Mouse (Mus musculus): ENCODE measurements around the gene Car4. TPM values are rescaled to one million over a fixed set of nuclear protein-coding genes. Genes with fewer than 3 reads are reported as not detected.

Gene Car4
- 10 to 100 TPM; 72.7 to 76.4 TPM for total RNA-seq (2021)

GRCm38 (mm10) chr11:84957591-84958270 lies at the start of gene Car4:
Gene Car4 (plus strand): TSS chr11:84957786.
- no peak for DNase-seq (ENCODE audit: extremely low spot score in 1 of 2, low spot score in 1 of 2)

GRCm38 (mm10) chr11:84908480-84908879 lies 49.1 kb upstream of the Car4 start:
- DNase-seq (ENCODE audit: extremely low spot score in 1 of 2, low spot score in 1 of 2) = no peak

GRCm38 (mm10) chr11:84910411-84910810 lies 47.2 kb upstream of the Car4 start:
- no peak for DNase-seq (ENCODE audit: extremely low spot score in 1 of 2, low spot score in 1 of 2)

GRCm38 (mm10) chr11:84914673-84915072 lies 42.9 kb upstream of the Car4 start:
- DNase-seq (ENCODE audit: extremely low spot score in 1 of 2, low spot score in 1 of 2) = no peak

- DNase-seq (ENCODE audit: extremely low spot score in 1 of 2, low spot score in 1 of 2) = peak; percentile 60 to 80
Observed at GRCm38 (mm10) chr11:84916053-84916702, 41.4 kb upstream of the Car4 start, which contains the start of gene Znhit3. Gene Znhit3 (minus strand): TSS chr11:84916366.

GRCm38 (mm10) chr11:84916703-84917300 lies 40.8 kb upstream of the Car4 start:
- no peak for DNase-seq (ENCODE audit: extremely low spot score in 1 of 2, low spot score in 1 of 2)

- DNase-seq (ENCODE audit: extremely low spot score in 1 of 2, low spot score in 1 of 2) = peak; percentile 90 to 99
Observed at GRCm38 (mm10) chr11:84918425-84918824, 39.2 kb upstream of the Car4 start.

- DNase-seq (ENCODE audit: extremely low spot score in 1 of 2, low spot score in 1 of 2) = peak in 1 of 2 experiments; percentile 44
Observed at GRCm38 (mm10) chr11:84919276-84919675, 38.3 kb upstream of the Car4 start.

- no peak for DNase-seq (ENCODE audit: extremely low spot score in 1 of 2, low spot score in 1 of 2)
Observed at GRCm38 (mm10) chr11:84919951-84920350, 37.6 kb upstream of the Car4 start.

- DNase-seq (ENCODE audit: extremely low spot score in 1 of 2, low spot score in 1 of 2) = no peak
Observed at GRCm38 (mm10) chr11:84920981-84921380, 36.6 kb upstream of the Car4 start.

GRCm38 (mm10) chr11:84932261-84932660 lies 25.3 kb upstream of the Car4 start:
- no peak for DNase-seq (ENCODE audit: extremely low spot score in 1 of 2, low spot score in 1 of 2)

GRCm38 (mm10) chr11:84939508-84940053 lies 18.0 kb upstream of the Car4 start:
- peak; percentile 42 to 43 for DNase-seq (ENCODE audit: extremely low spot score in 1 of 2, low spot score in 1 of 2)

GRCm38 (mm10) chr11:84940140-84940539 lies 17.4 kb upstream of the Car4 start:
- DNase-seq (ENCODE audit: extremely low spot score in 1 of 2, low spot score in 1 of 2) = no peak

- no peak for DNase-seq (ENCODE audit: extremely low spot score in 1 of 2, low spot score in 1 of 2)
Observed at GRCm38 (mm10) chr11:84943948-84944347, 13.6 kb upstream of the Car4 start.

GRCm38 (mm10) chr11:84944639-84945435 lies 12.7 kb upstream of the Car4 start:
- DNase-seq (ENCODE audit: extremely low spot score in 1 of 2, low spot score in 1 of 2) = no peak

- no peak for DNase-seq (ENCODE audit: extremely low spot score in 1 of 2, low spot score in 1 of 2)
Observed at GRCm38 (mm10) chr11:84945841-84946240, 11.7 kb upstream of the Car4 start.

GRCm38 (mm10) chr11:84947206-84947605 lies 10.4 kb upstream of the Car4 start:
- DNase-seq (ENCODE audit: extremely low spot score in 1 of 2, low spot score in 1 of 2) = no peak

GRCm38 (mm10) chr11:84948114-84948513 lies 9.5 kb upstream of the Car4 start:
- no peak for DNase-seq (ENCODE audit: extremely low spot score in 1 of 2, low spot score in 1 of 2)

GRCm38 (mm10) chr11:84948526-84948925 lies 9.1 kb upstream of the Car4 start:
- DNase-seq (ENCODE audit: extremely low spot score in 1 of 2, low spot score in 1 of 2) = no peak

GRCm38 (mm10) chr11:84952611-84953010 lies 5.0 kb upstream of the Car4 start:
- no peak for DNase-seq (ENCODE audit: extremely low spot score in 1 of 2, low spot score in 1 of 2)

All from layer of hippocampus, postnatal 25 days (tissue).